Comparison of ENCODE assay signal across 8 mouse cellular contexts in the genomic region with DNA sequence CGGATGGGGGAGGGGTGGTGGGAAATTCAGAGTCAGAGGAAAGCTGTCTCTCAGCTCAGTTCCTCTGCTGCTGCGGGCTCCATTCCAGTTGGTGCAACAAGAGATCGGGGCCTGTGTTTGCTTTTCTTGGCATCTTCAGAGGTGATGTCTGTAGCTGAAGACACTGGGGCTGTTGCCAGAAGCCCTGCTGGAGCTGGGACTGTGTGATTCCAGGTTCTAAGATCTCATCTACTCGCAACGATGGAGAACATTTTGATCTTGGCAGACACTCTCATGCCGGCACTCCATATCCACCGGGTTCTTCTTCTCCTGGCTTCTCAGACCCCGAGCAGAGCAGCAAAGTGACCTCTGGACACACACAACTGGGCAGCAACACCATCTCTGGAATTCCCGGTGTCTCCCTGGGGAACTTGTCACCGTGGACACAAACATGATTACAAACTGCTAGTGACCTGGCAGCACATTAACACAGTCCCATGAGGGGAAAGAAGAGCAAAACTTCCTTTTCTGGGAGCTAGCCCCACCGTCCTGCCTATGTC. TPM values are rescaled to one million over a fixed set of nuclear protein-coding genes. Genes with fewer than 3 reads are reported as not detected.
DNase-seq lines count a peak whose midpoint lies in the region; ATAC-seq and TF ChIP-seq lines count a peak whose summit lies in the region.

No protein-coding gene starts in this region.

- peak overlapping the region; percentile 79 for H3K27ac ChIP-seq in gastrocnemius, adult 2 months
- no peak overlapping the region for H3K27ac ChIP-seq in intestine, postnatal 0 days (ENCODE audit: low read depth, low read length)
- no peak overlapping the region for H3K27ac ChIP-seq in testis, adult 2 months (ENCODE audit: control insufficient read depth, insufficient read depth, low read depth, low read length)

- H3K4me2 ChIP-seq in intestine, postnatal 0 days (replicated peaks; ENCODE audit: low read depth), result peak overlapping the region; percentile 17; the same call in 1 of the 2 replicates

- TF ChIP-seq CTCF in gastrocnemius, adult 2 months (IDR thresholded peaks at IDR 0.05), result no peak
- no peak for TF ChIP-seq CTCF in intestine, postnatal 0 days (IDR thresholded peaks at IDR 0.05; ENCODE audit: low read depth)
- no peak for TF ChIP-seq CTCF in testis, adult 2 months (IDR thresholded peaks at IDR 0.05; ENCODE audit: control insufficient read depth, insufficient read depth, insufficient replicate concordance, low read depth, low read length)

- H3K36me3 ChIP-seq in intestine, postnatal 0 days (ENCODE audit: control insufficient read depth, insufficient read depth), result no peaks in the 10 kb centered on the region
- H3K36me3 ChIP-seq in testis, adult 2 months (ENCODE audit: control insufficient read depth, insufficient read depth, low read length), result no peaks in the 10 kb centered on the region

- TF ChIP-seq POLR2A in testis, adult 2 months (IDR thresholded peaks at IDR 0.05; ENCODE audit: control insufficient read depth, low read depth, low read length), result no peak

- no peak overlapping the region for H3K9ac ChIP-seq in intestine, postnatal 0 days (ENCODE audit: low read depth, low read length)

- 43% methylated on average over 11 of the region's 11 CpGs for WGBS in intestine, postnatal 0 days

- H3K27me3 ChIP-seq in intestine, postnatal 0 days (replicated peaks; ENCODE audit: control insufficient read depth, insufficient read depth, low read length), result no peaks in the 10 kb centered on the region
- H3K27me3 ChIP-seq in testis, adult 2 months (ENCODE audit: control insufficient read depth, insufficient read depth, low read length), result no peaks in the 10 kb centered on the region

- intact Hi-C loops in gastrocnemius, adult 2 months (cut with DNase I), result no loop called here

- DNase-seq in adrenal gland, adult 2 months, result peak; percentile 14
- no peak for DNase-seq in adrenal gland, adult 18-20 months (ENCODE audit: low spot score in 2 of 2)
- DNase-seq in 3T3-L1 (ENCODE audit: low read depth, low spot score), result peak; percentile 44
- DNase-seq in gastrocnemius, adult 2 months, result peak; percentile 78
- DNase-seq in lung, adult 18-20 months, result peak; percentile 39 to 51

- no peak for ATAC-seq in intestine, postnatal 0 days
- no peak for ATAC-seq in granulocyte monocyte progenitor cell, adult 5-6 weeks (replicated peaks; ENCODE audit: poor library complexity, severe bottlenecking)

- H3K9me3 ChIP-seq in intestine, postnatal 0 days (ENCODE audit: control insufficient read depth), result no peaks in the 10 kb centered on the region

- peak overlapping the region; percentile 65 for H3K4me3 ChIP-seq in gastrocnemius, adult 2 months
- H3K4me3 ChIP-seq in intestine, postnatal 0 days (ENCODE audit: low read depth, low read length), result no peak overlapping the region
- peak overlapping the region; percentile 57 for H3K4me3 ChIP-seq in testis, adult 2 months (ENCODE audit: control insufficient read depth, low read depth, low read length)

- H3K4me1 ChIP-seq in intestine, postnatal 0 days (replicated peaks; ENCODE audit: control insufficient read depth, insufficient read depth, low read length), result no peaks in the 10 kb centered on the region
- peaks cover 15% of the 10 kb centered on the region for H3K4me1 ChIP-seq in testis, adult 2 months (ENCODE audit: control insufficient read depth, insufficient read depth, low read length)

RNA-seq across cellular contexts. Expression of gene Mecom, which starts 0.9 kb away (rescaled TPM):
- 10 to 100 TPM in 1 of 2 experiments, 1 to 10 TPM in 1; 4.4 to 10.7 TPM for total RNA-seq in adrenal gland, adult 2 months (2021)
- polyA plus RNA-seq in adrenal gland, adult 2 months (2012; rRNA removed), result 0.52 and 0.55 TPM in 2 replicates
- 10 to 100 TPM in 1 of 2 experiments, 1 to 10 TPM in 1; 4.7 to 10.2 TPM for total RNA-seq in adrenal gland, adult 18-20 months (2021)
- 1 to 10 TPM; 5.8 to 6.9 TPM for total RNA-seq in gastrocnemius, adult 2 months (2021)
- polyA plus RNA-seq in intestine, postnatal 0 days (2015; fragmentation: Nextera tagmentation; extraction: Ambion mirVana), result 7.7 and 9.4 TPM in 2 replicates
- 0.19 and 0.26 TPM in 2 replicates for polyA plus RNA-seq in testis, adult 2 months (2012; rRNA removed)
- total RNA-seq in granulocyte monocyte progenitor cell, adult 5-6 weeks (2014; fragmentation: Nextera tagmentation), result 1.9 TPM in 1 of 2 replicates, not detected in the other
- total RNA-seq in granulocyte monocyte progenitor cell, adult 5-6 weeks (2017), result 0.72 and 0.90 TPM in 2 replicates

RNA-seq across cellular contexts. Expression of gene Actrt3, which starts 52.8 kb away (rescaled TPM):
- total RNA-seq in adrenal gland, adult 2 months (2021), result not detected
- not detected in 2 replicates for polyA plus RNA-seq in adrenal gland, adult 2 months (2012; rRNA removed)
- not detected for total RNA-seq in adrenal gland, adult 18-20 months (2021)
- total RNA-seq in gastrocnemius, adult 2 months (2021), result not detected
- 0.12 TPM in 2 replicates for polyA plus RNA-seq in intestine, postnatal 0 days (2015; fragmentation: Nextera tagmentation; extraction: Ambion mirVana)
- 42.8 and 48.8 TPM in 2 replicates for polyA plus RNA-seq in testis, adult 2 months (2012; rRNA removed)
- not detected in 2 replicates for total RNA-seq in granulocyte monocyte progenitor cell, adult 5-6 weeks (2014; fragmentation: Nextera tagmentation)
- total RNA-seq in granulocyte monocyte progenitor cell, adult 5-6 weeks (2017), result not detected in 2 replicates

RNA-seq across cellular contexts. Expression of gene Mynn, which starts 55.0 kb away (rescaled TPM):
- 10 to 100 TPM; 21.7 to 22.9 TPM for total RNA-seq in adrenal gland, adult 2 months (2021)
- polyA plus RNA-seq in adrenal gland, adult 2 months (2012; rRNA removed), result 2.3 and 4.6 TPM in 2 replicates
- total RNA-seq in adrenal gland, adult 18-20 months (2021), result 10 to 100 TPM; 17.3 to 23.3 TPM
- total RNA-seq in gastrocnemius, adult 2 months (2021), result 10 to 100 TPM; 12.8 to 12.9 TPM
- 10.3 and 11.4 TPM in 2 replicates for polyA plus RNA-seq in intestine, postnatal 0 days (2015; fragmentation: Nextera tagmentation; extraction: Ambion mirVana)
- 6.1 and 6.2 TPM in 2 replicates for polyA plus RNA-seq in testis, adult 2 months (2012; rRNA removed)
- total RNA-seq in granulocyte monocyte progenitor cell, adult 5-6 weeks (2014; fragmentation: Nextera tagmentation), result 8.8 and 15.1 TPM in 2 replicates
- 21.8 and 29.6 TPM in 2 replicates for total RNA-seq in granulocyte monocyte progenitor cell, adult 5-6 weeks (2017)

Comparison
In these comparisons a context has a peak if more than half of its experiments do, and no peak if none do; other contexts are left out.
1. DNase-seq: peak in adrenal gland, adult 2 months (single experiment), 3T3-L1 (single experiment), gastrocnemius, adult 2 months (single experiment) and lung, adult 18-20 months (2 of 2); none in adrenal gland, adult 18-20 months (0 of 2).